Mouse (Mus musculus): ENCODE measurements around the gene Ifngr2. TPM values are rescaled to one million over a fixed set of nuclear protein-coding genes. Genes with fewer than 3 reads are reported as not detected.

Gene Ifngr2
- total RNA-seq (2023): 222 TPM

DNA sequence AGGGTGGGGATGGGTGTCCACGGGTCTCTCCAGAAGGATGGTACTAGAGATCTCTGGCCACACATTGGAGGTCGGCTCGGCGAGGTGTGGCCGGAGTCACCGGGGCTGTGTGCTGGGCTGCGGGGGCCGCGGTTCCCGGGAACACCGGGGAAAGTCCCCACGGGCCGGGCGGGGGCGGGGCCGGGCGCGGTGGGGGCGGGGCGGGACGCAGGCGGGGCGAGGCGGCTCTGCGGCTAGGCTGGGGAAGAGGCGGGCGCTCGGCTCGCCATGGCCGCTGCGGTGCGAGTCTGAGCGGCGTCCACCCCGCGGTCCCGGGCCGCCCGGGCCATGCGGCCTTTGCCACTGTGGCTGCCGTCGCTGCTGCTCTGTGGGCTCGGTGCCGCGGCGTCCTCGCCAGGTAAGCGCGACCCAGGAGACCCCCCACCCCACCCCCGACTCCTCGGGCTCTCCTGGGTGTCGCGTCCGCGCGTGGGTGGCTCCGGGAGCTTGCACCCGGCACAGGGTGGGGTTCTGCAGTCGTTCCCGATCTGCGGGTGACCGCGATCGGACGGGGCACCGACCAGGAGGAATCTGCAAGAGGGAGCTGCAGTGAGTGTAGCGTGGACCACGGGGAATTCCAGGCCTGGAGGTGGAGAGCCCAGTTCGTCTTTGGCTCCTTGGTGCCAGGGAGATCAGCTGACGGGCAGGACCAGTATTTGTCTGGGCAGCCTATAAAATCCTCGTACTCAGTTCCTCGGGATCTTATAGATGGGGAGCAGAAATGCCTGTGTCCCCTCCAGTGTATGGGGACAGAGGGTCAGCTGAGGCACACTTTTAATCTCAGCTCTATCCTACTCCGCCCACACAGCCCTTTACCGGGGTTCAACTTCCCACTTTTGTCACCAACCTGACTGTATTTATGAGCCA lies at the start of gene Ifngr2:
Gene Ifngr2 (plus strand): TSS at position 237 of the 906 bp plus-strand sequence.

DNA sequence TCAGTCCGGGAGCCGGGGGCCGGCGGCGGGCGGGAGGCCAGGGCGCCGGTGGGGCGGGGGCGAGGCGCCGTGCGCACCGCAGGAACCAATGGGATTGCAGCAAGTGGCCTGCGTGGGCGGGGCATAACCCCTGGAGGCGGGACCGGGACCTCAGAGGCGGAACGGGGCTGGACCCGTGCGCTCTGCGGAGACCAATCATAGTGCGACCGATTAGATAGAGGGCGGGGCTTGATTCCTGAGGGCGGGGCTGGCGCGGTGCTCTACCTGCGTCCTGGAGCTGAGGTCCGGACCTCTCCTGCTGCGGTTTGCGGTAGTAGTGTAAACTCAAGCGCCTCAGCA lies 50.8 kb downstream of the Ifngr2 start, which contains the start of gene Tmem50b:
Gene Tmem50b (minus strand): TSS at position 129 of the 339 bp plus-strand sequence.

Other genes starting within 250 kb of the Ifngr2 start
- 41.9 TPM for gene Ifnar2, start 174.3 kb upstream of the Ifngr2 start, total RNA-seq (2023)
- gene Gm21970, start 155.4 kb upstream of the Ifngr2 start, total RNA-seq (2023): not detected
- 37.4 TPM for gene Il10rb, start 140.9 kb upstream of the Ifngr2 start, total RNA-seq (2023)
- 155 TPM for gene Ifnar1, start 61.8 kb upstream of the Ifngr2 start, total RNA-seq (2023)
- 25.0 TPM for gene Tmem50b, start 50.7 kb downstream of the Ifngr2 start, total RNA-seq (2023)
- gene Dnajc28, start 72.0 kb downstream of the Ifngr2 start, total RNA-seq (2023): 0.44 TPM
- gene Gart, start 99.9 kb downstream of the Ifngr2 start, total RNA-seq (2023): 82.9 TPM
- gene Son, start 100.4 kb downstream of the Ifngr2 start, total RNA-seq (2023): 514 TPM
- gene Donson, start 141.7 kb downstream of the Ifngr2 start, total RNA-seq (2023): 140 TPM
- gene Cryzl1, start 181.9 kb downstream of the Ifngr2 start, total RNA-seq (2023): 27.1 TPM
- 6.4 TPM for gene Itsn1, start 182.2 kb downstream of the Ifngr2 start, total RNA-seq (2023)